Mouse (Mus musculus) cerebellum, adult 8-10 months (tissue): ENCODE results near the gene Gm10197.

Experiments
- DNase-seq: peaks from one replicate; pipeline ENCODE4 v3.0.0; 2022

The Gm10197 gene

DNA sequence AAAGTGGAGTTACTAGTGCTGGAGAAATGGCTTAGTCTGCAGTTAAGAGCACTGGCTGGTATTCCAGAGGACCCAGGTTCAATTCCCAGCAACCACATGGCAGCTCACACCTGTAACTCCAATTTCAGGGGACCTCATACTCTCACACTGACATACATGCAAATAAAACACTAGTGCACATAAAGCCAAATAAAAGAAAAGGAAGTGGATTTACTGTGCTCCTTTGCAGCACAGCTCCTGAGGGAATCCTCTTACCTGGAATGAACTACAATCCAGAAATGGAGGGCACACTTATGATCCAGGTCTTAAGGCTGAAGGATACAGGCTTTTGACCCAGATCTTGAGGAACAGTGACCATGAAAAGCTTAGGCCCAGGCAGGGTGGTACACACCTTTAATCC, 22.1 kb upstream of the Gm10197 start:
- no peak for DNase-seq

DNA sequence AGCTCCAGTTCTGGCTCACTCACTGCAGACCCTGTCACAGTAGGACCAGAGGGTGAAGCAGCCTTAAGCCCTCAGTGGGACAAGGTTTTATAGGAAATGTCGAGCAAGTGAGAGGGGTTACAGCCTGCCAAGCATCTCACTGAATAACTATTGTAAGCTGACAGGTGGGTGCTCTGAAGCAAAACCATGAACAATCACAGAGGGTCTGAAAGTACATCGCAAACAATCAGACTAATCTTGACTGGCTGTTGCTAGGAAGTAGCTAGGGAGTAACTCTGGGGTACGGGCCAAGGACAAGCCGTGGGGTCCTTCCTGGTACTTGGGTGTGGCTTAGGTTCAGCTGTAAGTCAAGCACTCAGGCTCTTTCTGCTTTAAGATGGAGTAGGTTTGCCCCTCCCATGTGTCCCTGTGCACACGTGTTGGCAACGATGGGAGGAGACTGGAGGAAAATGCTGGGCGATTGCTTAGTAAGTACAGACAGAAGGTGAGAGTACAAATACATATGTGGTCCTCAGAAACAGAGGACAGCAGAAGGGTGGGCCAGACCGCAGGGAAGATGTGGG, 21.3 kb upstream of the Gm10197 start:
- no peak for DNase-seq

DNA sequence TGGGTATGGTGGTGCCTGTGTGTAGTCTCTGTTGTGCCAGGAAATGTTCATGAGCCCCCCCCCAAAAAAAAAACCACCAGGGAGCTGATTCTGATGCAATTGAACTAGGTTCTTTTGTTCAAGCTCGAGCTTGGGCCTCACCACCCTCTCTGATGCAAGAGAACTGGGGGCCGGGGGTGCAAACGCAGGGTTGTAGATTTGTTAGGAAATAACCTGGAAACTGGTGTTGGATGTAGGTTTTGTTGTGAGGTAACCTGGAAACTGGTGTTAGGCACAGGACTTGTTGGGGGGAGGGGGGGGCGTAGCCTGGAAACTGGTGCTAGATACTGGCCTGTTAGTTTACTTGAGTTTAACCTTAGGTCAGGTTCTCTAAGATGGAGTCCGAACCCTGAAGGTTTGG, 20.2 kb upstream of the Gm10197 start:
- no peak for DNase-seq

DNA sequence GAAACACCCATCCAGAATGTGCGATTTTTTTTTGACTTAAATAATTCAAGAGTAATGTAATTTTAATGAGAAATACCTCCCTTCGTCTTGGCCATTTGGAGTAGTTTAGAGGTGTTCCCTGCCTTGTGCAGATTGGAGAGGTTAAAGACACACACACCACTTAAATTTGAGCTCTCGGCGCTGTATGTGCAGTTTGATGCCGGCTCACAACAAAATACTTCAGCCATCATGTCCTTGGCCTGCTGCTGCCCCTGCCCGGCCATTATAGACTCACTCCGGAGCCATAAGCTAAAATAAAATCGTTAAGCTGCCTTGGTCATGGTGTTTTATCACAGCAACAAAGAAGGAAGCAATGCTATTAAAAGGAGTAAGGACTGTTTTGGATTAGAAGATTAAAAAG, 19.8 kb upstream of the Gm10197 start:
- DNase-seq, result no peak

DNA sequence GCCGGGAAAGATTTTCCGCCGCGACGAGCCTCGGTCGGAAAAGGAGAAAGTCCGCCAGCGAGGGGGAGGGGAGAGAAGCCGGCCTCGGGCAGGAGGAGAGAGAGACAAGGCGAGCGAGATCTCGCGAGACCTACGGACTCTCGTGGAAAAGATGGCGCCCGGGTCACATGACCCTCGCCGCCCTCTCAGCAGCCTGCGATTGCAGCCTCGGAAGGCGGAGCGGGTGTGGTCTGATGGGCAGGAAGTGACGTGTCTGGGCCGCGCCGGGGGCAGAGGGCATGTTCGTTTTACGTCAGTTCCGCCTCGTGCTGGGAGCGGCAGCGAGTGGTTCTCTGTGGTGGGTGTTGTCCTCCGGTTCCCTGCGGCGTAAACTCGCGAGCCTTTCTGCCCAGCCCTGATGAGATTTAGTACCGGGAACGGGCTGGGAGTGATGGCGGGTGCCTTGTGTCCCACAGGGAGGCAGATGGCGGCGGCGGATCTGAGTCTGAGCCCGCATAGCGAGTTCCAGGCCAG, 19.0 kb upstream of the Gm10197 start, which contains the start of gene Smndc1:
Gene Smndc1 (minus strand): TSS at position 84 of the 513 bp plus-strand sequence.
- peak; percentile 98 for DNase-seq

DNA sequence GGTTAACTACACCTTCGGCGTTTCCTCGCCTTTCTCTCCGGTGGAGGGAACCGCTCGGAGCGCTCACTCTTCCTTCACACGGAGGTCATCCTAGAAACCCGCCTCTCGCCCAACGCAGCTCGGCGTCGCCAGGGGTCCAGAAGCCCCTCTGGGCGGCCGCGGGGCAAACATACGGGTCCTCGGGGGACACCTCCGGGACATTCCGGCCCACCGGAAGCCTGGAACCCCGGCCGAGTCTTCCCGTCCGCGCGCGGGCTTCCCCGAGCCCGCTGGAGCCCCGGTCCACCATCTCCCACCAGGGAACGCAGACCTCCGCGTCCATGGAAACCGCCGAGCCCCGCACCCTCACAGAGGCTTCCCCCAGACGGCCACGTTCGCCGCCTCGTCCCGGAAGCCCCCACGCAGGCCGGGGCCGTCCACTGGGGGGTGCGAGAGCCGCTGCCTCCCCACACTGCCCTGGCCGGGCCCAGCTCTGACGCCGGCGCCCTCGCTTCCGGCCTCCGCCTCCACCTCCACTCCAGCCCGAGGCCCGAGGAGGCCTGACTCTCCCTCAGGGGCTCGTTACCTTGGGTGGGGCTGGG, 18.4 kb upstream of the Gm10197 start:
- DNase-seq, result no peak

DNA sequence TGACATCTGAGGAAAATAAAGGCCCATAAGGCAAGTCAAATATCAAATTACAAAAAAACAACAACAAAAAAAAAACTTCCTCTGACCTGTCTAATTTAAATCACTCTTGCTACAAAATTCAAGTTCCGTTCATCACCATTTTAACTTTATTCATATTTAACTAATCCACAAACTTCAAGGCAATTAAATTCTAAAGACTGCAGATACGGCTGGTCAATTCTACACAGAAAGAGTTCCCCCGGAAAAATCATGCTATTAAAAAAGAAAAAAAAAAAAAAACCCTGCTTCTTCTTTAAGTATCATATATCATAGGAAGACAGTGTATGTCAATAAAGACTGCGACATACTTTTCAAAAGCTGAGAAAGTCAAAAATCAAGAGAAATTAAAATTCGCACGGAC, 17.9 kb upstream of the Gm10197 start:
- DNase-seq, result no peak

DNA sequence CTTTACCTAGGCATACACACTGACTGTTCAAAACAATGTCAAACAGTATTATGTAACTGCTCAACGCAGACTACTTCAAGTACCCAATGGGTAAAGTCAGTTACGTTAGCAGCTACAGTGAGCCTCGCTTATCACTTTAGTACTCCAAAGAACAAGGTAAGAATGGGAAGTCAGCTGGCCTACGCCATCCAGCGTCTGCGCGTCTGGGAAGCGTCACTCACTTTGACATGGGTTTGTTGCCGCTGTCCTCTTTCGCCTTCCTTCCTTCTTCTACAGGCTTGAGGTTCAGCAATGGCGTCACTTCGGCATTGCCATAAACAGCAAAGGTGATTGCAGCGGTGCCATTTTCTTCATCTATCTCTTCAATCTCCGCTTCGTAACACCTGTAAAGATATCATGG, 11.8 kb upstream of the Gm10197 start:
- no peak for DNase-seq

DNA sequence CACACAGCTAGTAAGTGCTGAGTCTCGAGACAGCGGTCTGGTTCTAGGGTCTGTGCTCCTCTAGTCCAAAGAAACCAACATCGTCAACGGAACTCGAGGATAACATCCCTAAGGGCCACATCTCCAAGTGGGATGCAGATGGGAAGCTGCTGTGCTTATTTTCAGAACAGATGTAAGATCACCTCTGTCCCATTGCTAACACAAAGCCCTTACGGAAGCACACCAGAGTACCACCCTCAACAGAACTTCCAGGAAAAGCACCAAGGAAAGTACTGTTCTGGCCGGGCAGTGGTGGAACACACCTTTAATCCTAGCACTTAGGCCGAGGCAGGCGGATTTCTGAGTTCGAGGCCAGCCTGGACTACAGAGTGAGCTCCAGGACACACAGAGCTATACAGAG, 6.9 kb upstream of the Gm10197 start:
- no peak for DNase-seq

DNA sequence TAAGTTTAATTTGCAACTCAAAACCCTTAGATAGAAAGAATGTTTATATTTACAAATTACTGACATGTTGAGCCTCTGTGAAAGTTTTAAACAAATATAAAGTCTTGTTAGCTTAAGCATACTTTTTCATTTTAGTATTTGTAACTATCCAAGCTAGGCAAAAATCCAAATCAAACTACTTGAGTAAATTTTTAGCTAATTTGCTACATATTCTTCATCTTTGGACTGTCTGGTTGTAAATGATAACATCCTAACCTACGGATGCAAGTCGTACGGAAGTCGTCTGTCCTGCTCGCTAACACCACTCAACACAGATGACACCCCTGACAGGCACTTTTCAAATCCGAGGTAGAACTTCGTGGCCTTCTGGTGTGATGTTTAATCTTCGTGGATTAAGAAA, 6.1 kb upstream of the Gm10197 start:
- no peak for DNase-seq

DNA sequence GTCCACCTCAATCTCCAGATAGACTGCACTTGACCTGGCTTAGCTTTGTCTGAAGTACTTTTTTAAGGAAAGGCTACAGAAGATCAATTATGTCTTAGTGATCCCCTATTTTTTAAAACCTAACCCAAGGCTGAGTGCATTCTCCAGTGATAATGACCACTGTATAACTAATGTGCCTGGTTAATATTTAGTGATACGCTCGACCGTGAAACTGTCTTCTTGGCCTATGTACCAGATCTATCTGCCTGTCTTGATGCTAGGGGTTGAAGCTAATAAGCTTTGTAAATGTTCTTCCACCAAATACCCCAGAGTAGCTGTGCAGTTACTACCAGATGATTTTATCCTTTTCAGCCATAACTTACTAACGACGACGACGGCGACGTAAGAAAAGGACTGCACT, 4.2 kb upstream of the Gm10197 start:
- DNase-seq, result no peak

DNA sequence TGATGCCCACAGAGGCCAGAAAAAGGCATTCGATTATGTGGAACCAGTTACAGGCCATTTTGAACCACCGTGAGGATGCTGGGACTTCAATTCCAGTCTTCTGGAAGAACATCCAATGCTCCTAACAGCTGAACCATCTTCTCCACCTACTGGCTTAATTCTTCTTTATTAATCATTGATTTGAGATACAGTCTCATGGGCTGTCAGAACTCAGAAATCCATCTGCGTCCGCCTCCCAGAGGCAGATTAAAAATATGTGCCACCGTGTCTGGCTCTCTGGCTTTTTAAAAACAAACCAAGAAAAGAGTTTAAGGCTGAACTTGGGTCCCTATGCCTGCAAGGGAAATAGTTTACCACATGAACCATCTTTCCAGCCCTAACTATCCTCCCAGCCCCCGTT, 3.7 kb upstream of the Gm10197 start:
- DNase-seq, result no peak

DNA sequence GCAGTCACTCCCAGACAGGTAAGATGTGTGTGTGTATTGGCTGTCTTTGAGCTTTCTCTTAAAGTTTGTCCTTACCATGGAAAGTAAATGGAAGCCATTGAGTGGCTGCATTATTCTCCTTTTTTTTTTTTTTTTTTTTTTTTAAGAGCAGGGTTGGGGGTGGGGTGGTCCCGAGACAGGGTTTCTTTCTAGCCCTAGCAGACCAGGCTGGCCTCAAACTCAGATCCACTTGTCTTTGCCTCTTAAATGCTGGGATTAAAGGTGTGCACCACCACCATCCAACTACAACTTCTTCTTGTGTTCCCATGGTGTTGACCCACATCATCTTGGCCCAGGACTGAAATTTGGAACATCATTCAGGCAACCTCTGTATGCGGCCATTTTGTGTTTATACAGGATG, 2.0 kb upstream of the Gm10197 start:
- no peak for DNase-seq

DNA sequence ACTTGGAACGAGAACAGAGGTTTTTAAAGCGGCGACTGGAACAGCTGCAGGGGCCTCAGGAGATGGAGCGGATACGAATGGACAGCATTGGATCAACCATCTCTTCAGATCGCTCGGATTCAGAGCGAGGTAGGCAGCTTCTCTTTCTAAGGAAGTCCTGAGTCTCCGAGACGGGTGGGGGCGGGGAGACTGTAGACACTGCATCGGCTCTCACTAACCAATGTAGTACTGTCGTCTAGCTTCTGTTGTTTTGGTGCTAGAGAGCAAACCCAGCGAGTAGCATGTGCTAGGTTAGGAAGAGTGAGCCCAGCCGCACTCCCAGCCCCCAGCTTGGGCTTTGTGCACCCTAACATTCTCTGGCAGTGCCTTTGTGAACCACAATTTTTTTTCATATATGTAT, 1.3 kb downstream of the Gm10197 start:
- DNase-seq, result no peak

DNA sequence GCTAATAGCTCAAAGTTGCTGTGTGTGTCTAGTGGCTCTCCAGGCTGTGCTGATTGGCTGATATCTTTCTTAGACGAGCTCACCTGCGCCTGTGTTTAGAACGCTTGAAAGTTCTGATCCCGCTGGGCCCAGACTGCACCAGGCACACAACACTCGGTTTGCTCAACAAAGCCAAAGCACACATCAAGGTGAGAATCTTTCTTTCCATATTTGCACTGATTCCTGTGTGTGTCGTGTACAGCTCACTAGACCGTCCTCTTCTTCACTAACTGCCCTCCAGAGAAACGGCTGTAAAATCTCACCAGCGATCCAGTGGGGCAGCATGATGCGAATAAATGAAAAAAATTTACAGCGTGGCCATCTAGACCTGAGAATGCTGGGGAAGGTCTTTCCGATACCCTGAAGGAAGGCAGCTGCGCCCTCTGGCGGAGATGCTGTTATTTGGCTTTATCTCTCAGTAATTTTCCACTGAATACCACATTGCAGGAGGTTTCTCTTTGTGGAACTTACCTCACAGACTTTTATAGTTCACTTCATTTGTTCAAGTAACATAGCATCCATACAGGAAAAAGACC, 2.0 kb downstream of the Gm10197 start:
- peak; percentile 87 for DNase-seq

DNA sequence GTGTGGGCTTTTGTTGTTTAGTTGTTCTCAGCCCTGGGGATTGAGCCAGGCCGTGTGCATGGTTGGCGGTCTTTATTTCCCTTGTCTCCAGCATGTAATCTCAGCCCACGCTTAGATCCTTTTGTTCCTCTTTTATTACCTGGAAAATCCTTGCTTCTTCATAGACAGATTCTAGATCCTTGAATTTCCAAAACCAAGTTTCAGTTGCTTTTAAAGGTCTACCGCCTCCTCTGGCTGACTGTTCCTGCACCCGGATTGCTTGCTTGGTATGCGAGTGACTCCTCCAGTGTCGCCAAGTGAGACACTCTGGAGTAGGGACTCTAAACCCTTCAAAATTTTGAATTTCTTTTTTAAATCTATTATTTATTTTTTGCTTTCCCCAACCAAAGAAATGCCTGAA, 4.7 kb downstream of the Gm10197 start:
- DNase-seq, result no peak

DNA sequence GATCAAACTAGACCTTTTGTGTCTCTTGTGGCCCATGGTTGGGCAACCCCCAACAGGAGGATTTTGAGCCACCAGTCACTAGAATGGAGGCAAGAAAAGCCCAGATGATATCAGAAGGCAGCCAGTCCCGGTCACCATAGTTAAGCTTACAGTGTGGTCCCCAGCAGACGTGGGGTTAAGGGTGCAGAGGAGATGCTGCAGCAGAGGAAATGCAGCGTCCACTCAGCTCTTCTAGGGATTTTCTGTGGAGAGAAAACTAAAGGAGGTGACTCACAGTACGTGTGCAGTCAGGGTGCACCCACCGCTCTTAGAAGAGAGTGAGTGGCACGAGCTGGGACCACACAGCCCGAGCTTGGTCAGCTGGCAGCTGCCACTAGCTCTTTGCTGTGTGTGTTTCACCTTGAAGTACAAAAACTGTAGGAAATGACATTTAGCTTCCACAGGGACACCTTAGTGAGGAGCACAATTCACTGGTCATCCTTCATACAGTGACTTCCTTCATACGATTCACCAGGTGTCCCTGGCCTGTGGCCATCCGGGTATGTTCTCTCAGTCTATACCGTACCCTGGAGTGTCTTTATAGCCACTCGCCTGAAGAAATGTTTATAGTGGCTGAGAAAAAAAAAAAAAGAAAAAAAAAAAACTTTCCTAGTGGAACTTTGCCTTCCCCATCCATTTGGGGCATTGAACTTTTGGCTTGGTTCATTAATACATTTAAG, 5.3 kb downstream of the Gm10197 start:
- DNase-seq, result no peak

DNA sequence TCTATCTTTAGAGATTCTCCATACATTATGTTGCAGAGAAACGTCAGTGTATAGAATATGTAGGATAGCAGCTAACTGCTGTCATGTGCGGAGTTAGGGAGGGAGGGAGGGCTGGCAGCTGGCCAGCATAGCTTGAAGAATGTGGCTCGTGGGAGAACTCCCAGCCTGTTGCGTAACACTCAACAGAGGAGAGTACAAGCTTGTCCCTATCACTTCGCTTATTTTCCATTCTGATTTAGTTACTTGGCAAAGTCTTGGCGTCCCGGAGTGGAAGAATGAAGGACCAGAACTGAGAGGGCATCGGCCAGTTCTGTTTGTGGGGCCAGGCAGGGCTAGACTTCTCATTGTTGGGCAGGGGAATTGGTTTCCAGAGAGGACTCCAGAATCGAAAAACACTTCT, 6.6 kb downstream of the Gm10197 start:
- DNase-seq, result no peak

DNA sequence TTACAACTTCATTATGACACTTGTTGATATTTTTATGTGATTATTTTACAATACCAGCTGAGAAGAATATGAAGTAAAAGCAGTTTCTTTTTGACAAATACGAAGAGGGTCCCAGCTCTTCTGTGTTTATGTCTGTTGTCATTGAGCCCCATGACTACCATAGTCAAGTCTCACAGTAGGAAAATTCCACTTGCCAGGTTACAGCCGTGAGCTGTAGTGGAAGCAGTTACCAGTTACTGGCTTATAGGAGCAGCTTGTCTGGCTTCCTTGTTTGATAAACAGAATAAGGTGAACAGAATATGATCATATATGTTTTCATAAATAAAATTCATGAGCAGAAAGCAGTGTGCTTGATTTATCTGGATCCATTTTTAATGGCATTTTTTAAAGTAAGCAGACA, 7.0 kb downstream of the Gm10197 start:
- DNase-seq, result no peak

DNA sequence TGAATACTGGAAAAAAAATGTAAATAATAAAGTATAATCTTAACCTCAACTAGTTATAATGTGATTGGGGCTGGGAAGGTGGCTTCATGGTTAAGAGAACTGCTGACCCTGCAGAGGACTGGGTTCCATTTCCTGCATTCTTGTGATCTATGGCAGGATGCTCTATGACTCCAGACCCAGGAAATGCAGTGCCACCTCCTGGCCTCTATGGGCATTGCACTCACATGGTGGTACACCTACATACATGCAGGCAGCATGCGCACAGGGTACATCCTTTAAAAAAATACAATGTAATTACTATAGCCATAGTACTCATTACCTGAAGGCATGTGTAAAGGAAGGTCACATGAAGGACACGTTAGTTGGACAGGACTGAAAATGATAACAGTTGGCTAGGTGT, 8.6 kb downstream of the Gm10197 start:
- DNase-seq, result no peak

DNA sequence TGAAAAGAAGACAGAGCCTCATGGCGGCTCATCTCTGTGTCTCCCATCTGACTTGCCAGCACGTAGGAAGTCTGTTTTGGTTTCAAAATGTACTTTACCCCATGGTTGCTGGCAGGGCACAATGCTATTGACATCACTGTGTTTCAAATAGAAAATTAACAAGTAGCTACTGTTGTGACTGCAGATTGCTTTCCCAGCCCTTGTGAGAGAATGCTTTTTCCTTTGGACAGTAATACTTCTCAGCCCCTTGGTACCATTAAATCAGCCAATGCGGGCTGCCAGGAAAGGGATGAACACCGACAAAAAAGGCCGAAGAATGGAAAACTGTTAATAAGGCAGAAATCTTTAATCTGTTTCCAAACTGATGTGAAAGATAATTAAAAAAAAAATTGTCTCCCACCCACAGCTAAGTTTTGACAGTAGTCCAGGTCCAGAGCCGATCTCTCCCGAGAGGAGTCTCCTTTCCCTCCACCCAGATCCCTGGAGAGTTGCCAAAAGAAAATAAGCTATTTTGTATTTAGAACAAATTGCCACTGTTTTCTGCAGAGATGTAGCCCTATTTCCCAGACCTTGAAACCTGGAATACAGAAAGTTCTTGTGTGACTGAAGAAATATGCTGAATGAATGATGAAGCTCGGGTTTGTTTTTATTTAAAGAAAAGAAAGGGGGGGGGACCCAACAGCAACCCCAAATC, 11.2 kb downstream of the Gm10197 start:
- peak; percentile 63 for DNase-seq

DNA sequence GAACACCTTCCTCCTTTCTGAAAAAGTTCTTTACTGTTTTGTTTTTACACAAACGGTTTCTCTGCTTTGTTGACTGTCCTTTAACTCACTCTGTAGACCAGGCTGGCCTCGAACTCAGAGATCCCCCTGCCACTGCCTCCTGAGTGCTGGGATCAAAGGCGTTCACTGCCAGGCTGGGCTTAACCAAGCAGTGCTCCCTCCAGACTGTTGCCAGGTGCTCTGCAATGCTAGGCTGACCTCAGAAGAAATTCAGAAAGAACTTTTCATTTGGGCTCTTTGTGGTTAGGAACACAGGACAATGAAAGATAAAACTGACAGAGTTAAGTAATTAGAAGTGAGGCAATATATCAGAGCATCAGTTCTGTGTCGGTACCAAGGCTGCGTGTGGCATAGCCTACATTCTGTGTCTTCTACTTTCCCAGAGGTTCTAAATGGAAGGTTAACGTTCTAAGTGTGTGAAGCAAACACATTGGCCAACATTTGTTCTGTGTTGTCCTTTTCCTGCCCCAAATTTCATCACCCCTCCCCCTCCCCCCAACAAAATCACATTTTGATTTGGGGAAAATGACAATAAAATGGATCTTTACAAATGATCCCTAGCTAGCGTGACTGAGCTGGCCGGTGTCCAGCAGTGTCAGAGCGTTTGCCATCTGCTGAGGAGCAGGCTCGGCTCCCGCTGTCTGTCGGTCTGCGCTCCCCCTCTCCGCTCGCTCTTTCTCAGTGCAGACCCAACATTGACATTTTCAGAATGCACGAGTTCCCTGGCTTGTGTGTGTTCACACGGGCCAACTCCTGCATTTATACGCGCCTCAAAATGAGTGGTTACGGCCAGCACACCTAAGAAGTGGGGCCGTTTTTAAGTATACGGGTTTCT, 12.2 kb downstream of the Gm10197 start:
- peak; percentile 88 for DNase-seq

DNA sequence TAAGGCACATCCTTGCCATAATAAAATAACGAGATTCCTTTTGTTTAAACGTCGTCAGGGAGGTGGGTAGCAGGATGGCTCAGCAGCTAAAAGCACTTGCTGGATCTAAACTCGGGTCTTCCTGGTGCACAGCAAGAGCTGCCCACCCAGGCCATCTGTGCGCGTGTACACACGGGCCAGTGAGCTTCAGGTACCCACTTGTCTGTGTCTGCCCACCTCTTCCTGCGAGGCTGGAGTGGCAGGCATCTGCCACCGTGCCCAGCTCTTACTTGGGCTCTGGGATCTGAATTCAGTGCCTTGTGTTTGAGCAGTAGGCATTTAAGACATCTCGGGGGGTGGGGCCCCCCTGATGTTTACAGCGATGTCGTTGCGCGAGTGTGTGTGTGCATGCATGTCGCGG, 16.5 kb downstream of the Gm10197 start:
- no peak for DNase-seq
